Mouse (Mus musculus) urinary bladder, postnatal 4 days (tissue): ENCODE data around the gene Larp1.
A peak's percentile ranks its signal among the peaks of the same experiment; 100 is the strongest.

ENCODE experiments used
- DNase-seq, 2 experiments: peaks; one replicate each; pipeline ENCODE4 v3.0.0; 2021 to 2022; ENCODE audit warnings: low spot score in 2 of 2

Gene Larp1

GRCm38 (mm10) chr11:58009051-58009515, at the start of gene Larp1:
Gene Larp1, plus strand, starts transcription at chr11:58009064.
- DNase-seq = peak in 1 of 2 experiments; percentile 32

- DNase-seq = no peak
Measured at GRCm38 (mm10) chr11:57959924-57960323, 48.9 kb upstream of the Larp1 start.

GRCm38 (mm10) chr11:57962382-57963285, 46.2 kb upstream of the Larp1 start:
- DNase-seq = peak; percentile 77 to 80

- no peak for DNase-seq
Measured at GRCm38 (mm10) chr11:57963291-57963870, 45.5 kb upstream of the Larp1 start.

- no peak for DNase-seq
Measured at GRCm38 (mm10) chr11:57966630-57967029, 42.2 kb upstream of the Larp1 start.

- no peak for DNase-seq
Measured at GRCm38 (mm10) chr11:57968301-57968700, 40.6 kb upstream of the Larp1 start.

GRCm38 (mm10) chr11:57970541-57970940, 38.3 kb upstream of the Larp1 start:
- no peak for DNase-seq

GRCm38 (mm10) chr11:57973001-57973912, 35.6 kb upstream of the Larp1 start:
- no peak for DNase-seq

GRCm38 (mm10) chr11:57973913-57974234, 35.0 kb upstream of the Larp1 start:
- DNase-seq = no peak

- no peak for DNase-seq
Measured at GRCm38 (mm10) chr11:57975876-57976275, 33.0 kb upstream of the Larp1 start.

GRCm38 (mm10) chr11:57977681-57978080, 31.2 kb upstream of the Larp1 start:
- DNase-seq = no peak

- no peak for DNase-seq
Measured at GRCm38 (mm10) chr11:57979621-57980020, 29.2 kb upstream of the Larp1 start.

GRCm38 (mm10) chr11:57981083-57981809, 27.6 kb upstream of the Larp1 start:
- DNase-seq = no peak

- no peak for DNase-seq
Measured at GRCm38 (mm10) chr11:57983480-57984342, 25.2 kb upstream of the Larp1 start.

- no peak for DNase-seq
Measured at GRCm38 (mm10) chr11:57984343-57984666, 24.6 kb upstream of the Larp1 start.

- no peak for DNase-seq
Measured at GRCm38 (mm10) chr11:57985485-57985884, 23.4 kb upstream of the Larp1 start.

- no peak for DNase-seq
Measured at GRCm38 (mm10) chr11:57986053-57986452, 22.8 kb upstream of the Larp1 start.

GRCm38 (mm10) chr11:57986456-57986855, 22.4 kb upstream of the Larp1 start:
- DNase-seq = no peak

GRCm38 (mm10) chr11:57986861-57987260, 22.0 kb upstream of the Larp1 start:
- no peak for DNase-seq

GRCm38 (mm10) chr11:57998168-57998567, 10.7 kb upstream of the Larp1 start:
- no peak for DNase-seq

- no peak for DNase-seq
Measured at GRCm38 (mm10) chr11:57998872-57999271, 10.0 kb upstream of the Larp1 start.
